Comparison of ENCODE assay signal across 29 mouse cellular contexts in the genomic region with DNA sequence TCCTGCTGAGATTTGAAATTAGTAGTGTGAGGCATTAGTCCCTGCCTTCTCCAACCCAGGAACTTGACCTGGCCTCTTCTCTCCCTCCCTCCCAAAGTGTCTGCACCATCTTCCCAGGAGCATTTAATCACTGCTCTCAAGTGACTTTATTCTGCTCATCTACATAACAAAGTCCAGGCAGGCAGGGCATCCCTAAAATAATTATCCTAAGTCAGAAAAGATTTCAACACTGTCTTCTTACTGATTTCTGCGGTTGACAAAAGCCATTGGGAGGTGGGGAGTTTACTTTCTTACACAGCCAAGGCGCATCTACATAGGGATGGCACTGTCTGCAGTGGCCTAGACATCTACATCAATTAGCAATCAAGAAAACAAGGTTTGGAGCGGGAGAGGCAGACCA.
"Had no signal": no experiment of that assay in that cellular context is flagged by ENCODE, and none has a peak within 500 bp of the region (broad histone marks: within the 10 kb centered on the region; RNA-seq: fewer than 3 reads in every experiment).

No protein-coding gene starts in this region.

- H3K27ac ChIP-seq: heart, embryonic 13.5 days; heart, embryonic 15.5 days; hindbrain, embryonic 10.5 days; hindbrain, embryonic 12.5 days; hindbrain, embryonic 13.5 days; hindbrain, embryonic 14.5 days; hindbrain, embryonic 15.5 days; hindbrain, postnatal 0 days; intestine, embryonic 15.5 days; kidney, embryonic 15.5 days; kidney, postnatal 0 days; layer of hippocampus, adult 2 months had no signal

- H3K4me3 ChIP-seq: heart, embryonic 12.5 days; heart, embryonic 13.5 days; heart, embryonic 15.5 days; hindbrain, embryonic 10.5 days; hindbrain, embryonic 12.5 days; hindbrain, embryonic 13.5 days; hindbrain, embryonic 15.5 days; intestine, embryonic 15.5 days; kidney, embryonic 15.5 days; layer of hippocampus, adult 2 months had no signal

- DNase-seq: heart, postnatal 10 days; heart, postnatal 14 days; heart, postnatal 36 days; heart, postnatal 4 days; kidney, adult 11 months; kidney, adult 18-20 months; kidney, adult 2 months; kidney, adult 8-10 months; kidney, adult 9 months; kidney, postnatal 10 days; kidney, postnatal 14 days; kidney, postnatal 25 days; kidney, postnatal 36 days; kidney, postnatal 4 days; layer of hippocampus, adult 9-11 months; layer of hippocampus, postnatal 36 days had no signal

- H3K9ac ChIP-seq: heart, embryonic 12.5 days; heart, embryonic 13.5 days; heart, embryonic 15.5 days; hindbrain, embryonic 12.5 days; hindbrain, embryonic 13.5 days; hindbrain, embryonic 14.5 days; hindbrain, embryonic 15.5 days; intestine, embryonic 15.5 days; kidney, embryonic 15.5 days had no signal

- H3K4me1 ChIP-seq: heart, embryonic 12.5 days; heart, embryonic 13.5 days; heart, embryonic 15.5 days; hindbrain, embryonic 10.5 days; hindbrain, embryonic 12.5 days; hindbrain, embryonic 13.5 days; hindbrain, embryonic 15.5 days; kidney, embryonic 15.5 days had no signal

- H3K27me3 ChIP-seq: heart, embryonic 12.5 days; heart, embryonic 13.5 days; heart, embryonic 15.5 days; hindbrain, embryonic 12.5 days; hindbrain, embryonic 13.5 days; hindbrain, embryonic 15.5 days; intestine, embryonic 15.5 days; kidney, embryonic 15.5 days had no signal

- H3K9me3 ChIP-seq: heart, embryonic 12.5 days; heart, embryonic 13.5 days; heart, embryonic 15.5 days; hindbrain, embryonic 10.5 days; hindbrain, embryonic 12.5 days; hindbrain, embryonic 13.5 days; hindbrain, embryonic 15.5 days; intestine, embryonic 15.5 days; kidney, embryonic 15.5 days had no signal
